Comparison of ENCODE assay signal across 9 mouse cellular contexts in the genomic region with DNA sequence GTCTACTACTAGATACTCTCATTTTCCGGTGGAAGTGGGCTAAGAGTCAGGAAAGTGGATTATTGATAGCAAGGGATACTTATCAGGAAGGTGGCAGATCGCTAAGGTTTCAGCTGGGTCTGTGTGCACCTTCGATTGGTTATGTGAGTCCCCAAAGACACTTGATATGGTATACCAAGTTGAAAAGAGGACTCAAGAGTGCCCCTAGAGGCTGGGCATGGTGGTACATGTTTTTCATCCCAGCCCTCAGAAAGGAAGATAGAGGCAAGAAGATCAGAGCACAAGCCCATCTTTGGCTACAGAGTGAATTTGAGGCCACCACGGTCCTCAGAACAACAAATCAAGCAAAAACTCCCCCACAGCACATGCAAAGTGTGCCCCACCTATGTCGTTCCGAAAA. TPM values are rescaled to one million over a fixed set of nuclear protein-coding genes. Genes with fewer than 3 reads are reported as not detected.
DNase-seq lines count a peak whose midpoint lies in the region; ATAC-seq and TF ChIP-seq lines count a peak whose summit lies in the region.
"Had no signal": no experiment of that assay in that cellular context is flagged by ENCODE, and none has a peak within 500 bp of the region (broad histone marks: within the 10 kb centered on the region; RNA-seq: fewer than 3 reads in every experiment).

No protein-coding gene starts in this region.

- no peak overlapping the region for H3K9ac ChIP-seq in midbrain, embryonic 13.5 days (replicated peaks)

- no peak for TF ChIP-seq POLR2A in cortical plate, adult 2 months (IDR thresholded peaks at IDR 0.05; ENCODE audit: extremely low read depth, insufficient read depth, low read length)

- H3K27ac ChIP-seq in cortical plate, adult 2 months (ENCODE audit: insufficient read depth, low read length): no peak overlapping the region
- no peak overlapping the region for H3K27ac ChIP-seq in midbrain, embryonic 13.5 days
- H3K27ac ChIP-seq: midbrain, embryonic 10.5 days had no signal

- 0 out of 2 replicates have a peak, but pooled peaks have one; percentile 40 for ATAC-seq in monocyte, adult 5-6 weeks (replicated peaks; ENCODE audit: insufficient number of reproducible peaks, low FRiP score, low TSS enrichment, poor library complexity, severe bottlenecking)
- ATAC-seq in cerebellum, adult (ENCODE audit: insufficient number of reproducible peaks, low FRiP score, low TSS enrichment): no peak
- no peak for ATAC-seq in midbrain, embryonic 13.5 days

- WGBS in midbrain, embryonic 13.5 days: 76% methylated on average over 6 of the region's 6 CpGs

- no peaks in the 10 kb centered on the region for H3K27me3 ChIP-seq in midbrain, embryonic 13.5 days

- H3K4me3 ChIP-seq in cortical plate, adult 2 months (ENCODE audit: insufficient read depth, low read length): no peak overlapping the region
- H3K4me3 ChIP-seq in midbrain, embryonic 13.5 days (replicated peaks): no peak overlapping the region
- H3K4me3 ChIP-seq: midbrain, embryonic 10.5 days had no signal

- no peak overlapping the region for H3K4me2 ChIP-seq in midbrain, embryonic 13.5 days (replicated peaks)

- peaks cover 2% of the 10 kb centered on the region; the same call in 1 of the 2 replicates for H3K4me1 ChIP-seq in cortical plate, adult 2 months (ENCODE audit: control insufficient read depth, insufficient read depth, low read length)
- H3K4me1 ChIP-seq in midbrain, embryonic 13.5 days (replicated peaks): peaks cover 12% of the 10 kb centered on the region; the same call in 1 of the 2 replicates

- no peaks in the 10 kb centered on the region for H3K36me3 ChIP-seq in midbrain, embryonic 13.5 days
- H3K36me3 ChIP-seq: midbrain, embryonic 10.5 days had no signal

- peak; percentile 12 to 66 for DNase-seq in adrenal gland, adult (ENCODE audit: inconsistent age in 2 of 2, low spot score in 1 of 2)
- DNase-seq in adrenal gland, postnatal 4 days (ENCODE audit: low spot score in 2 of 2): no peak
- peak; percentile 38 for DNase-seq in A20 (ENCODE audit: low read depth, low spot score)
- no peak for DNase-seq in frontal cortex, postnatal 36 days (ENCODE audit: low spot score in 2 of 2)

- 0 out of 2 replicates have a peak, but pooled peaks have one; percentile 10 for TF ChIP-seq CTCF in cortical plate, adult 2 months (IDR thresholded peaks at IDR 0.05; ENCODE audit: extremely low read depth, insufficient read depth, low read length)

- H3K9me3 ChIP-seq in midbrain, embryonic 13.5 days: 0 out of 2 replicates have a peak, but pooled peaks cover under 1% of the 10 kb centered on the region
- H3K9me3 ChIP-seq: midbrain, embryonic 10.5 days had no signal

RNA-seq across cellular contexts. Expression of gene Man2a1, which starts 25.3 kb away (rescaled TPM):
- total RNA-seq in adrenal gland, postnatal 4 days (2021): 100 to 1,000 TPM; 118 to 124 TPM
- 11.7 and 12.9 TPM in 2 replicates for polyA plus RNA-seq in cortical plate, adult 2 months (2012; rRNA removed)
- total RNA-seq in monocyte, adult 5-6 weeks (2017): 42.0 to 56.6 TPM (median 56.4 TPM) in 3 replicates
- polyA plus RNA-seq in midbrain, embryonic 13.5 days (2015; fragmentation: Nextera tagmentation; extraction: Ambion mirVana): 5.7 and 6.2 TPM in 2 replicates

Comparison
In these comparisons a context has a peak if more than half of its experiments do, and no peak if none do; other contexts are left out.
1. DNase-seq: peak in adrenal gland, adult (2 of 2) and A20 (single experiment); none in adrenal gland, postnatal 4 days (0 of 2) and frontal cortex, postnatal 36 days (0 of 2).